Mouse (Mus musculus) adrenal gland, postnatal 10 days (tissue): ENCODE measurements around the gene Dync1h1. TPM values are rescaled to one million over a fixed set of nuclear protein-coding genes. Genes with fewer than 3 reads are reported as not detected.
"Not testable (repeated sequence)": the region's sequence is repeated elsewhere in the genome, so short reads cannot be mapped to it uniquely, and the experiment has no call there.

Experiments used
- DNase-seq: peaks from one replicate; pipeline ENCODE4 v3.0.0; 2021; ENCODE audit warnings: mixed read lengths
- total RNA-seq, 2 experiments: library from RNA; stranded (reverse); gene quantifications; 2 replicates each; pipeline ENCODE4 v1.2.3; 2021

Gene Dync1h1
- total RNA-seq, 2 experiments from 2014 or later, result 90.0 to 134 TPM

GRCm38 (mm10) chr12:110606676-110607075 is 5.4 kb downstream of the Dync1h1 start:
- DNase-seq, result no peak

GRCm38 (mm10) chr12:110608460-110609152 is 7.4 kb downstream of the Dync1h1 start:
- DNase-seq, result peak; percentile 54

GRCm38 (mm10) chr12:110609153-110609497 is 7.9 kb downstream of the Dync1h1 start:
- no peak for DNase-seq

GRCm38 (mm10) chr12:110610713-110611112 is 9.5 kb downstream of the Dync1h1 start:
- no peak for DNase-seq

GRCm38 (mm10) chr12:110630056-110630455 is 28.8 kb downstream of the Dync1h1 start:
- DNase-seq, result no peak

- DNase-seq, result no peak
Observed at GRCm38 (mm10) chr12:110636293-110636692, 35.0 kb downstream of the Dync1h1 start.

GRCm38 (mm10) chr12:110637507-110638114 is 36.4 kb downstream of the Dync1h1 start:
- DNase-seq, result no peak

- no peak for DNase-seq
Observed at GRCm38 (mm10) chr12:110650241-110650641, 49.0 kb downstream of the Dync1h1 start.

- no peak for DNase-seq
Observed at GRCm38 (mm10) chr12:110651464-110651863, 50.2 kb downstream of the Dync1h1 start.

- DNase-seq, result no peak
Observed at GRCm38 (mm10) chr12:110661746-110662145, 60.5 kb downstream of the Dync1h1 start.

GRCm38 (mm10) chr12:110667466-110668077 is 66.3 kb downstream of the Dync1h1 start:
- peak; percentile 68 for DNase-seq

GRCm38 (mm10) chr12:110674243-110674642 is 73.0 kb downstream of the Dync1h1 start:
- no peak for DNase-seq

GRCm38 (mm10) chr12:110681191-110681590 is 79.9 kb downstream of the Dync1h1 start:
- DNase-seq, result peak; percentile 41

- no peak for DNase-seq
Observed at GRCm38 (mm10) chr12:110681878-110682277, 80.6 kb downstream of the Dync1h1 start.

GRCm38 (mm10) chr12:110682561-110683299 is 81.5 kb downstream of the Dync1h1 start, which contains the start of gene 1700001K19Rik:
Gene 1700001K19Rik, minus strand, starts transcription at chr12:110682619.
- DNase-seq, result no peak

GRCm38 (mm10) chr12:110683580-110683979 is 82.3 kb downstream of the Dync1h1 start:
- no peak for DNase-seq

- DNase-seq, result peak; percentile 78
Observed at GRCm38 (mm10) chr12:110687894-110688734, 86.9 kb downstream of the Dync1h1 start.

GRCm38 (mm10) chr12:110688921-110689320 is 87.7 kb downstream of the Dync1h1 start:
- DNase-seq, result not testable (repeated sequence)

GRCm38 (mm10) chr12:110689919-110690643 is 88.8 kb downstream of the Dync1h1 start:
- DNase-seq, result no peak

- not testable (repeated sequence) for DNase-seq
Observed at GRCm38 (mm10) chr12:110693378-110693777, 92.1 kb downstream of the Dync1h1 start.

GRCm38 (mm10) chr12:110695676-110696171 is 94.5 kb downstream of the Dync1h1 start:
- peak; percentile 67 for DNase-seq
